Mouse (Mus musculus) CH12.LX (cell line): ENCODE data around the gene BC005537. TPM values are rescaled to one million over a fixed set of nuclear protein-coding genes. Genes with fewer than 3 reads are reported as not detected.

Source experiments
- DNase-seq: peaks from one replicate; pipeline ENCODE4 v3.0.0-alpha.2; 2013; ENCODE audit errors: extremely low read depth
- H3K27ac ChIP-seq: 2 replicates; pipeline ENCODE4 v1.5.1; 2012; ENCODE audit warnings: low read depth, mild to moderate bottlenecking, control low read depth, moderate library complexity; ENCODE audit not compliant: insufficient read depth
- H3K27me3 ChIP-seq: replicated peaks from 2 replicates; pipeline ENCODE3; 2012; ENCODE audit warnings: inconsistent platforms
- H3K36me3 ChIP-seq, 2 experiments: replicated peaks in 1 of 2; 2 replicates each; pipeline versions ENCODE3 to v1.6.1; 2012; ENCODE audit warnings: inconsistent platforms in 1 of 2, low read length in 1 of 2, mild to moderate bottlenecking in 1 of 2, mixed read lengths in 1 of 2, moderate library complexity in 1 of 2; ENCODE audit not compliant: control insufficient read depth in 1 of 2, insufficient read depth in 1 of 2
- H3K4me1 ChIP-seq, 2 experiments: 2 replicates each; pipeline ENCODE4 v1.6.1; 2012; ENCODE audit warnings: inconsistent platforms in 1 of 2, moderate library complexity in 1 of 2; ENCODE audit not compliant: insufficient read depth in 2 of 2, control insufficient read depth in 1 of 2
- H3K4me2 ChIP-seq: 2 replicates; pipeline ENCODE4 v1.6.1; 2012; ENCODE audit warnings: low read depth, mild to moderate bottlenecking, control low read depth; ENCODE audit not compliant: poor library complexity, insufficient read depth, severe bottlenecking
- H3K4me3 ChIP-seq, 3 experiments: fragments of 150-350 bp in 1 of 3; sonication (generic) in 1 of 3; replicated peaks in 1 of 3; 2 replicates each; pipeline versions ENCODE3 to v1.5.1; 2011 to 2012; ENCODE audit warnings: low read depth in 2 of 3, low read length in 2 of 3, mild to moderate bottlenecking in 2 of 3, moderate library complexity in 2 of 3, control low read depth in 1 of 3, improper control_type of control experiment in 1 of 3, inconsistent platforms in 1 of 3, mixed read lengths in 1 of 3; ENCODE audit not compliant: poor library complexity in 1 of 3
- H3K79me2 ChIP-seq: replicated peaks from 2 replicates; pipeline ENCODE4 v1.6.1; 2012; ENCODE audit warnings: mild to moderate bottlenecking, moderate library complexity; ENCODE audit not compliant: control insufficient read depth, poor library complexity, insufficient read depth, severe bottlenecking; ENCODE audit errors: extremely low read depth
- H3K9ac ChIP-seq: 2 replicates; pipeline ENCODE4 v1.6.1; 2012; ENCODE audit warnings: low read depth, mild to moderate bottlenecking, control low read depth, moderate library complexity; ENCODE audit not compliant: insufficient read depth
- H3K9me3 ChIP-seq: replicated peaks from 2 replicates; pipeline ENCODE3; 2012; ENCODE audit warnings: low read length, inconsistent platforms, mixed read lengths
- BHLHE40 ChIP-seq: IDR thresholded peaks from 2 replicates; pipeline ENCODE4 v1.6.1; 2011; ENCODE audit warnings: mild to moderate bottlenecking, low read depth, low read length, improper control_type of control experiment
- CHD2 ChIP-seq: IDR thresholded peaks from 2 replicates; pipeline ENCODE4 v1.6.1; 2011; ENCODE audit warnings: low read length, improper control_type of control experiment
- CTCF ChIP-seq, 2 experiments: IDR thresholded peaks in 1 of 2; conservative IDR thresholded peaks in 1 of 2; 2 replicates each; pipeline ENCODE4 v1.5.1; 2011 to 2012; ENCODE audit warnings: low read depth in 2 of 2, low read length in 2 of 2, improper control_type of control experiment in 1 of 2, inconsistent platforms in 1 of 2, mild to moderate bottlenecking in 1 of 2, moderate library complexity in 1 of 2
- EP300 ChIP-seq: IDR thresholded peaks from 2 replicates; pipeline ENCODE4 v1.6.1; 2011; ENCODE audit warnings: low read length, improper control_type of control experiment
- IRF4 ChIP-seq: IDR thresholded peaks from 2 replicates; pipeline ENCODE4 v1.6.1; 2014; ENCODE audit warnings: low read depth, mild to moderate bottlenecking, inconsistent platforms, low read length, improper control_type of control experiment
- JUN ChIP-seq: IDR thresholded peaks from 2 replicates; pipeline ENCODE4 v1.6.1; 2011; ENCODE audit warnings: low read depth, mild to moderate bottlenecking, low read length, improper control_type of control experiment, moderate library complexity; ENCODE audit not compliant: insufficient read depth
- KAT2A ChIP-seq: IDR thresholded peaks from 2 replicates; pipeline ENCODE4 v1.6.1; 2012; ENCODE audit warnings: low read length, improper control_type of control experiment, inconsistent platforms; ENCODE audit not compliant: insufficient replicate concordance
- MAZ ChIP-seq: IDR thresholded peaks from 2 replicates; pipeline ENCODE4 v1.6.1; 2012; ENCODE audit warnings: low read depth, mild to moderate bottlenecking, inconsistent platforms, low read length, improper control_type of control experiment, moderate library complexity
- MEF2A ChIP-seq: IDR thresholded peaks from 2 replicates; pipeline ENCODE4 v1.6.1; 2014; ENCODE audit warnings: low read depth, mild to moderate bottlenecking, inconsistent platforms, low read length, improper control_type of control experiment, borderline replicate concordance
- MYC ChIP-seq: IDR thresholded peaks from 2 replicates; pipeline ENCODE4 v1.6.1; 2011; ENCODE audit warnings: low read depth, mild to moderate bottlenecking, improper control_type of control experiment, low read length
- NELFE ChIP-seq: IDR thresholded peaks from 2 replicates; pipeline ENCODE4 v1.6.1; 2011; ENCODE audit warnings: low read depth, low read length, improper control_type of control experiment
- NRF1 ChIP-seq: IDR thresholded peaks from 2 replicates; pipeline ENCODE4 v1.6.1; 2014; ENCODE audit warnings: low read depth, mild to moderate bottlenecking, inconsistent platforms, low read length, improper control_type of control experiment, moderate library complexity
- PAX5 ChIP-seq: IDR thresholded peaks from 2 replicates; pipeline ENCODE4 v1.6.1; 2012; ENCODE audit warnings: low read length, inconsistent platforms, mixed read lengths
- POLR2A ChIP-seq: IDR thresholded peaks from 2 replicates; pipeline ENCODE4 v1.6.1; 2011; ENCODE audit warnings: low read depth, mild to moderate bottlenecking, improper control_type of control experiment, low read length
- RAD21 ChIP-seq: IDR thresholded peaks from 2 replicates; pipeline ENCODE4 v1.6.1; 2011; ENCODE audit warnings: low read depth, mild to moderate bottlenecking, low read length, improper control_type of control experiment, moderate library complexity
- SMC3 ChIP-seq: IDR thresholded peaks from 2 replicates; pipeline ENCODE4 v1.6.1; 2011; ENCODE audit warnings: low read depth, low read length, improper control_type of control experiment
- UBTF ChIP-seq: IDR thresholded peaks from 2 replicates; pipeline ENCODE4 v1.6.1; 2012; ENCODE audit warnings: low read depth, mild to moderate bottlenecking, inconsistent platforms, low read length, improper control_type of control experiment, moderate library complexity
- USF1 ChIP-seq: IDR thresholded peaks from 2 replicates; pipeline ENCODE4 v1.6.1; 2014; ENCODE audit warnings: low read depth, mild to moderate bottlenecking, inconsistent platforms, low read length, improper control_type of control experiment
- USF2 ChIP-seq: conservative IDR thresholded peaks from 2 replicates; pipeline ENCODE4 v1.6.1; 2011; ENCODE audit warnings: low read depth, low read length, improper control_type of control experiment
- ZC3H11A ChIP-seq: IDR thresholded peaks from 2 replicates; pipeline ENCODE4 v1.6.1; 2012; ENCODE audit warnings: low read depth, mild to moderate bottlenecking, inconsistent platforms, low read length, improper control_type of control experiment
- ZNF384 ChIP-seq: IDR thresholded peaks from 2 replicates; pipeline ENCODE4 v1.6.1; 2012; ENCODE audit warnings: low read depth, low read length, improper control_type of control experiment, inconsistent platforms
- dilution Hi-C: fragments of 300-500 bp; cut with MboI; formaldehyde crosslinking; loops from 2 replicates; pipeline ENCODE4 v1.14.3; 2020; ENCODE audit warnings: low sequenced_read_pairs; ENCODE audit not compliant: extremely low pct_unique_long_range_greater_than_20kb, extremely low pct_ligation_motif_present
- in situ Hi-C: fragments of 300-500 bp; cut with MboI; formaldehyde crosslinking; loops from 3 replicates; pipeline ENCODE4 v1.14.3; 2019; ENCODE audit warnings: low sequenced_read_pairs, low pct_ligation_motif_present, low pct_unique_long_range_greater_than_20kb, mixed read lengths
- polyA plus RNA-seq: library from polyadenylated mRNA; unstranded; fragments of >175 nt; gene quantifications from 2 replicates; pipeline ENCODE4 v1.2.1, GENCODE M21; 2012; ENCODE audit warnings: low read depth; ENCODE audit not compliant: insufficient read length
- total RNA-seq, 2 experiments: library from RNA; depleted of rRNA; stranded (reverse); fragments of 300-350 nt in 1 of 2; fragments of >200 nt in 1 of 2; gene quantifications; 2 replicates each; pipeline ENCODE4 v1.2.3; 2012 to 2014

The BC005537 gene
- total and polyA plus RNA-seq, 3 experiments = 21.8 to 47.7 (median 39.0) TPM

- Histone ChIP-seq H3K9ac (no peak overlapping the region), H3K36me3 (no peaks in the 10 kb centered on the region), H3K27me3 (no peaks in the 10 kb centered on the region), H3K9me3 (no peaks in the 10 kb centered on the region), H3K4me2 (no peak overlapping the region), H3K4me3 (no peak overlapping the region), H3K79me2 (no peaks in the 10 kb centered on the region), H3K27ac (no peak overlapping the region), H3K4me1 (peaks cover 14% of the 10 kb centered on the region in 2 experiments; a peak in 3 of 4 replicates)
- no peak for TF ChIP-seq EP300
- no peak for TF ChIP-seq USF2
- no peak for TF ChIP-seq MAZ
- no peak for TF ChIP-seq UBTF
- TF ChIP-seq JUN = no peak
- TF ChIP-seq CHD2 = no peak
- TF ChIP-seq NRF1 = no peak
- no peak for TF ChIP-seq IRF4
- TF ChIP-seq BHLHE40 = no peak
- TF ChIP-seq USF1 = no peak
- TF ChIP-seq POLR2A = no peak
- TF ChIP-seq ZNF384 = no peak
- no peak for TF ChIP-seq KAT2A
- TF ChIP-seq CTCF (conservative IDR thresholded peaks at IDR 0.05 in 1 of 2, IDR thresholded peaks at IDR 0.05 in 1 of 2; ENCODE audit: low read depth in 2 of 2, low read length in 2 of 2) = no peak
- no peak for TF ChIP-seq MEF2A
- no peak for TF ChIP-seq ZC3H11A
- dilution Hi-C loops = no loop called here
- in situ Hi-C loops = no loop called here
- no peak for DNase-seq
These were observed 60.6 kb downstream of the BC005537 start for GRCm38 (mm10) chr13:24862021-24862420.

- peak; percentile 72 for DNase-seq
- Histone ChIP-seq H3K9ac (no peak overlapping the region), H3K9me3 (no peaks in the 10 kb centered on the region), H3K4me2 (no peak overlapping the region), H3K4me3 (no peak overlapping the region), H3K79me2 (no peaks in the 10 kb centered on the region), H3K36me3 (no peaks in the 10 kb centered on the region), H3K27ac (no peak overlapping the region), H3K27me3 (no peaks in the 10 kb centered on the region), H3K4me1 (peaks cover 16 to 17% of the 10 kb centered on the region in 2 experiments; a peak in 3 of 4 replicates)
- dilution Hi-C loops (no loop called here), in situ Hi-C loops (no loop called here)
- no peak for TF ChIP-seq USF2
- TF ChIP-seq NELFE = no peak
- peak; percentile 58 to 69 for TF ChIP-seq CTCF (conservative IDR thresholded peaks at IDR 0.05 in 1 of 2, IDR thresholded peaks at IDR 0.05 in 1 of 2; ENCODE audit: low read depth in 2 of 2, low read length in 2 of 2)
- TF ChIP-seq MYC = no peak
- peak; percentile 39; the same call in 1 of the 2 replicates for TF ChIP-seq SMC3
- peak; percentile 40 for TF ChIP-seq RAD21
- TF ChIP-seq PAX5 = no peak
- TF ChIP-seq MAZ = no peak
These were observed 61.1 kb downstream of the BC005537 start for GRCm38 (mm10) chr13:24862520-24862919.

Other genes starting within 250 kb of the BC005537 start
- 7.1 and 8.6 TPM in 2 replicates for gene Ripor2, start 219.5 kb upstream of the BC005537 start, total RNA-seq (2012; rRNA removed)
- 9.3 and 10.0 TPM in 2 replicates for gene Ripor2, start 219.5 kb upstream of the BC005537 start, total RNA-seq (2014; rRNA removed)
- 9.5 and 10.9 TPM in 2 replicates for gene Ripor2, start 219.5 kb upstream of the BC005537 start, polyA plus RNA-seq
- gene Armh2, start 60.4 kb upstream of the BC005537 start, total RNA-seq (2012; rRNA removed) = not detected in 2 replicates
- not detected in 2 replicates for gene Armh2, start 60.4 kb upstream of the BC005537 start, total RNA-seq (2014; rRNA removed)
- gene Armh2, start 60.4 kb upstream of the BC005537 start, polyA plus RNA-seq = not detected in 2 replicates
- 117 and 138 TPM in 2 replicates for gene Gmnn, start 39.7 kb upstream of the BC005537 start, total RNA-seq (2012; rRNA removed)
- gene Gmnn, start 39.7 kb upstream of the BC005537 start, total RNA-seq (2014; rRNA removed) = 166 and 191 TPM in 2 replicates
- gene Gmnn, start 39.7 kb upstream of the BC005537 start, polyA plus RNA-seq = 164 and 166 TPM in 2 replicates
- 46.0 and 50.5 TPM in 2 replicates for gene Acot13, start 29.9 kb downstream of the BC005537 start, total RNA-seq (2012; rRNA removed)
- 36.0 and 37.1 TPM in 2 replicates for gene Acot13, start 29.9 kb downstream of the BC005537 start, total RNA-seq (2014; rRNA removed)
- 45.5 and 46.7 TPM in 2 replicates for gene Acot13, start 29.9 kb downstream of the BC005537 start, polyA plus RNA-seq
- gene Tdp2, start 30.0 kb downstream of the BC005537 start, total RNA-seq (2012; rRNA removed) = 37.4 and 38.0 TPM in 2 replicates
- gene Tdp2, start 30.0 kb downstream of the BC005537 start, total RNA-seq (2014; rRNA removed) = 96.6 and 116 TPM in 2 replicates
- gene Tdp2, start 30.0 kb downstream of the BC005537 start, polyA plus RNA-seq = 44.5 and 54.5 TPM in 2 replicates
- 0.08 and 0.25 TPM in 2 replicates for gene D130043K22Rik, start 43.5 kb downstream of the BC005537 start, total RNA-seq (2012; rRNA removed)
- gene D130043K22Rik, start 43.5 kb downstream of the BC005537 start, total RNA-seq (2014; rRNA removed) = 0.05 and 0.08 TPM in 2 replicates
- 0.04 and 0.16 TPM in 2 replicates for gene D130043K22Rik, start 43.5 kb downstream of the BC005537 start, polyA plus RNA-seq
- 1.6 and 2.4 TPM in 2 replicates for gene Aldh5a1, start 136.0 kb downstream of the BC005537 start, total RNA-seq (2012; rRNA removed)
- gene Aldh5a1, start 136.0 kb downstream of the BC005537 start, total RNA-seq (2014; rRNA removed) = 0.36 and 0.50 TPM in 2 replicates
- gene Aldh5a1, start 136.0 kb downstream of the BC005537 start, polyA plus RNA-seq = 0.93 and 1.3 TPM in 2 replicates
- 1.0 and 1.4 TPM in 2 replicates for gene Gpld1, start 141.5 kb downstream of the BC005537 start, total RNA-seq (2012; rRNA removed)
- gene Gpld1, start 141.5 kb downstream of the BC005537 start, total RNA-seq (2014; rRNA removed) = 0.30 and 0.34 TPM in 2 replicates
- 0.23 and 0.57 TPM in 2 replicates for gene Gpld1, start 141.5 kb downstream of the BC005537 start, polyA plus RNA-seq
- 12.6 and 15.5 TPM in 2 replicates for gene Mrs2, start 218.7 kb downstream of the BC005537 start, total RNA-seq (2012; rRNA removed)
- 12.1 TPM in 2 replicates for gene Mrs2, start 218.7 kb downstream of the BC005537 start, total RNA-seq (2014; rRNA removed)
- gene Mrs2, start 218.7 kb downstream of the BC005537 start, polyA plus RNA-seq = 29.5 and 38.8 TPM in 2 replicates